Mouse (Mus musculus) lung, adult 2 months (tissue): ENCODE data around the gene Fkbp7.

Experiments used
- CTCF ChIP-seq: fragments of 200-500 bp; IDR thresholded peaks from 2 replicates; pipeline ENCODE4 v1.5.1; 2011; ENCODE audit warnings: mild to moderate bottlenecking, low read length, control low read depth; ENCODE audit not compliant: insufficient read depth
- POLR2A ChIP-seq: fragments of 200-500 bp; IDR thresholded peaks from 2 replicates; pipeline ENCODE4 v1.6.1; 2011; ENCODE audit warnings: low read depth, mild to moderate bottlenecking, control low read depth, low read length, borderline replicate concordance; ENCODE audit errors: extremely low read depth

DNA sequence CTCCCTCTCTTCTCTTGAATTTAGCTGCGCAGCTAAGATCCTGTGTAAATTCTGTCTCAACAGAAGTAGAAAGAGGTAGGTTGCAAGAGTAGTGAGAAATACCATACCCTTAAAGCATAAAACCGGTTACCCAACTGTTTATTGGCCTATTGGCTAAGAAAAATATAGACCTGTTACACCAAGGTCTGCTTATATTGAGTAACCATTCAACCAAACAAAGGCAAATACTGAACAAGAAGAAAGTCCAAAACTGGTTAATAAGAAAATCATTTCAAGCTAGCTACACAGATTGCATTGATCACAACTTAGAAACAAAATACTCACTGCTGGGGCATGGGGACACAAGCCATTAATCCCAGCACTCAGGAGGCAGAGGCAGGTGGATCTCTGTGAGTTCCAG lies 33.3 kb downstream of the Fkbp7 start:
- no peak for TF ChIP-seq CTCF
- TF ChIP-seq POLR2A = no peak
